Mouse (Mus musculus): ENCODE results near the gene Fkbp2. TPM values are rescaled to one million over a fixed set of nuclear protein-coding genes. Genes with fewer than 3 reads are reported as not detected.
"Not testable (repeated sequence)": the region's sequence is repeated elsewhere in the genome, so short reads cannot be mapped to it uniquely, and the experiment has no call there.

The Fkbp2 gene
- polyA plus RNA-seq, 1 experiment from 2014 or later: 134 TPM

DNA sequence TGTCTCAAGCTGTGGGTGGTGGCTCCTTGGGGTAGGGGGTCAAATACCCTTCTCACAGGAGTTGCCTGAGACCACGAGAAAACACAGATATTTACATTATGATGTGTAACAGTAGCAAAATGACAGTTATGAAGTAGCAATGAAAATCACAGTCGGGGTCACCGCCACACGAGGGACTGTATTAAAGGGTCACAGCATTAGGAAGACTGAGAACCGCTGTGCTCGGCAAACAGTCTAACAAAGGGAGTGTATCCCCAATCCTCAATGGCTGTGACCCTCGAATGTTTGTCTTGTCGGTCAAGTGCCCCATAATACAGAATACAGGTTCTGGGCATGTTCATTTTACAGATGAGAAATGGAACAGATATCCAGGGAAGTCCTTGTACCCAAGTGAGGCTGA lies 13.7 kb upstream of the Fkbp2 start:
- H3K36me3 ChIP-seq (ENCODE audit: control insufficient read depth, insufficient read depth, low read length): 0 out of 2 replicates have a peak, but pooled peaks cover 4% of the 10 kb centered on the region
- no peak for ATAC-seq (ENCODE audit: low FRiP score, low TSS enrichment)
- H3K4me2 ChIP-seq (replicated peaks; ENCODE audit: low read depth): no peak overlapping the region
- DNase-seq (ENCODE audit: low spot score): no peak
- H3K9ac ChIP-seq (ENCODE audit: low read length): no peak overlapping the region
- H3K4me3 ChIP-seq (ENCODE audit: low read depth, low read length): no peak overlapping the region
- WGBS: 73% methylated on average over 8 of the region's 8 CpGs
- H3K27me3 ChIP-seq (ENCODE audit: control insufficient read depth, insufficient read depth, low read length): no peaks in the 10 kb centered on the region
- no peak overlapping the region for H3K27ac ChIP-seq (replicated peaks)
- H3K9me3 ChIP-seq (ENCODE audit: control insufficient read depth, low read length): no peaks in the 10 kb centered on the region
- TF ChIP-seq CTCF (IDR thresholded peaks at IDR 0.05; ENCODE audit: low read depth): no peak
- TF ChIP-seq EP300 (optimal IDR thresholded peaks at IDR 0.05): no peak
- H3K4me1 ChIP-seq (replicated peaks; ENCODE audit: control insufficient read depth, insufficient read depth): peaks cover 12% of the 10 kb centered on the region

DNA sequence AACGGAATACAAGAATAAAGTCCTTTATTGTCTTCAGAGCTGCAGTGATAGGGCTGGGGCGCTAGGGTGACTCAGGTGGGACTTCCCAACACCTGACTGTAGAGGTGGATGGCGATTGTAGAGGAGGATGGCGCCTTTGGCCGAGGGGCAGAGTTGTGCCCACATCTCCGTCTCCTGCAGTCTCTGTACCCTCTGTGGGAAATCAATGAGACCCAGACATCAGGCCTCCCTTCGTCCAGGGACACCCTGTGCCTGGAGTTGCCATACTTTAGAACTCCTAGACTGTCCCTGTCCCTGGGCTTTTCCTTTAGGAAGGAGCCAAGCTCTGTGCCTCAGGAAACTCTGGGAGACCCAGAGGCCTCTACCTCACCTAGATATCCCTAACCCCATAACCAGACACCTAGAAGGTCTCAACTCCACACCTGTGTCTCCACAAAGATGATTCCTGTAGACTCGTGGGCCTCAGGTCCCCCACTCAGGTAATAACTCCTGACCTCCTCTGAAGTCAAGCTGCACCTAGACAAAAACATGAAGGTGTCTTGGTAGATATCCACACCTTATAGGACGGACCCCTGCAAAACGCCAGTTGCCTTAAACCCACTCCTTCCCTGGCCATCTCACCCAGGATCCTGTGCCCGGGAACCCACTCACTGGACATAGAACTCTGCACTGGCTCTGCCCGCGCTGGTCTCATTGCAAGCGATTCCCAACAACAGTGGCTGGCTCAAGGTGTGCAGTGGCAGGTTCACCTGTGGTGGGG lies 12.9 kb upstream of the Fkbp2 start:
- Histone ChIP-seq H3K36me3 (ENCODE audit: control insufficient read depth, insufficient read depth, low read length) (no peaks in the 10 kb centered on the region), H3K4me3 (ENCODE audit: low read depth, low read length) (peak overlapping the region; percentile 49), H3K4me1 (replicated peaks; ENCODE audit: control insufficient read depth, insufficient read depth) (peaks cover 12% of the 10 kb centered on the region), H3K27ac (replicated peaks) (peak overlapping the region; percentile 58; the same call in 1 of the 2 replicates), H3K4me2 (replicated peaks; ENCODE audit: low read depth) (peak overlapping the region; percentile 89), H3K27me3 (ENCODE audit: control insufficient read depth, insufficient read depth, low read length) (no peaks in the 10 kb centered on the region), H3K9me3 (ENCODE audit: control insufficient read depth, low read length) (no peaks in the 10 kb centered on the region), H3K9ac (ENCODE audit: low read length) (peak overlapping the region; percentile 54)
- TF ChIP-seq EP300 (optimal IDR thresholded peaks at IDR 0.05) (no peak), CTCF (IDR thresholded peaks at IDR 0.05; ENCODE audit: low read depth) (no peak)
- peak; percentile 12 for DNase-seq (ENCODE audit: low spot score)
- WGBS: 61% methylated on average over 14 of the region's 14 CpGs
- no peak for ATAC-seq (ENCODE audit: low FRiP score, low TSS enrichment)

DNA sequence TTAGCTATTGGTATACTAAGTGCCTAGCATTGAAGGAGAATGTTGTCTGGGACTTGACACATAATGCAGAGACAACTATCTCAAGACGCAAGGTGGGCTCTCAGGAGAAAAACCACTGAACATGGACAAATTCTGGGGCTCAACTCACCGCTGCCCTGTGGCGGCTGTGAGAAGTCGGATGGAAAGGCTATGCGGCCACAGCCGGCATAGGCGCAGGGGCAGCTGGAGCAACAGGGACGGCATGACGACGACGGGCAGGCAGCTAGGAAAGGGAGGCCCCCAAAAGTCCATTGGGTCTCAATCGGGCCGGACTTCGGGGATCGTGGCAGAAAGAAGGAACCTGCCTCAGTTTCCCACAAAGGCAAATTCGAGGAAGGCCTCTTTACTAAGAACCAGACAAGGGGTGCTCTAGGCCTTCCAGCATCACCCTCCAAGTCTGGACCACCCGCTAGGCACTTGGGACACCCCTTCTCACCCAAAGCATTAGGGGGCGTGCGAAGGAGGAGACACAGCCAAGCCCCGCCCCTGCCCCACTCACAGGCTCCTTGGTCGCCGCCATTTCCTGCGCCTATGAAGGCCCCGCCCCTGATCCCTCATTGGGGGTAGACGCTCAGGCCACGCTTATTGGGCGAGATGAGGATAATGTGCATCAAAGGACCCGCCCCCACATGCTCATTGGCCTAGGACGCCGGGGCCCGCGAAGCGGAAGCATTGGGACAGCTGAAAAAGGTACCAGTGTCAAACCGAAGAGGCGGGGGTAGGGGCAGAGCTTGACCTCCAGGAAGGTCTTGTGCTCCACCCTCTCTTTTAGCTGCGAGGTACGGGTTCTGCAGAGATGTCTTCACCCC lies 11.9 kb upstream of the Fkbp2 start, which contains the start of gene Dnajc4:
Dnajc4 (minus strand) TSS at position 562 of the 848 bp plus-strand sequence.
- ATAC-seq (ENCODE audit: low FRiP score, low TSS enrichment) (peak; percentile 95), DNase-seq (ENCODE audit: low spot score) (peak; percentile 98)
- Histone ChIP-seq H3K27me3 (ENCODE audit: control insufficient read depth, insufficient read depth, low read length) (no peaks in the 10 kb centered on the region), H3K9me3 (ENCODE audit: control insufficient read depth, low read length) (no peaks in the 10 kb centered on the region), H3K4me1 (replicated peaks; ENCODE audit: control insufficient read depth, insufficient read depth) (peaks cover 14% of the 10 kb centered on the region), H3K4me3 (ENCODE audit: low read depth, low read length) (peak within 1 kb of the TSS; percentile 49), H3K9ac (ENCODE audit: low read length) (peak within 1 kb of the TSS; percentile 67), H3K4me2 (replicated peaks; ENCODE audit: low read depth) (peak within 1 kb of the TSS; percentile 89), H3K36me3 (ENCODE audit: control insufficient read depth, insufficient read depth, low read length) (no peaks in the 10 kb centered on the region), H3K27ac (replicated peaks) (peak within 1 kb of the TSS; percentile 61)
- 2% methylated on average over 37 of the region's 37 CpGs for WGBS
- TF ChIP-seq EP300 (optimal IDR thresholded peaks at IDR 0.05): no peak
- TF ChIP-seq CTCF (IDR thresholded peaks at IDR 0.05; ENCODE audit: low read depth): peak; percentile 33; the same call in 1 of the 2 replicates

DNA sequence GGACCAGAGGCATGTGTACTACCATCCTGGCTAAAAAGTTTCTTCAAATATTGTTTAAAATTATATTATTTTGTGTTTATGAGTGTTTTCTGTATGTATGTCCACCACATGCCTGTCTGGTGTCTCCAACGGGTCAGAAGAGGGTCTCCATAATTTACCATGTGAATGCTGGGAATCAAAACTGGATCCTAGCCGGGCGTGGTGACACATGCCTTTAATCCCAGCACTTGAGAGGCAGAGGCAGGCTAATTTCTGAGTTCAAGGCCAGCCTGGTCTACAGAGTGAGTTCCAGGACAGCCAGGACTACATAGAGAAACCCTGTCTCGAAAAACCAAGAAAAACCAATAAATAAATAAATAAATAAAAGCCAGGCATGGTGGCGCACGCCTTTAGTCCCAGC lies 10.9 kb upstream of the Fkbp2 start:
- 84% methylated on average over 6 of the region's 6 CpGs for WGBS
- H3K4me2 ChIP-seq (replicated peaks; ENCODE audit: low read depth); H3K36me3 ChIP-seq (ENCODE audit: control insufficient read depth, insufficient read depth, low read length): not testable (repeated sequence)

DNA sequence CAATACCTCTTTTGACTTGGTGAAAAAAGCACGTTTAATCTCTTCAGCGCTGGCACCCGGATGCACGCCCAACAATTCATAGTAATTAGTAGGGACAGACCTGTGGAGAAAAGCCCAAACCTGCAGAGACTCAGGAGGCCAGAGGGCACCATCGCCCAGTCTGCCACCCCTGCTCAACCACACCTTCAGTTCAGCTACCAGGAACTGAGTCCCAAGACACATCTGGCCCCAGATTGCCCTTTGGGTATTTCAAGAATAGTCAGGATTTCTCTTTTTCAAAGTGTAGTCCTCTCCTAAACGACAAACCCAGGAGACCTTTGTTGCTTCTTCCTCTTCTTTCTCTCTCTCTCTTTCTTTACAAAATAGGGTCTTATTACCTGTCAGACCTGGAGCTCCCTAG lies 10.4 kb upstream of the Fkbp2 start:
- H3K36me3 ChIP-seq (ENCODE audit: control insufficient read depth, insufficient read depth, low read length): no peaks in the 10 kb centered on the region
- H3K4me3 ChIP-seq (ENCODE audit: low read depth, low read length): no peak overlapping the region
- 73% methylated on average over 6 of the region's 6 CpGs for WGBS
- TF ChIP-seq CTCF (IDR thresholded peaks at IDR 0.05; ENCODE audit: low read depth) (no peak), EP300 (optimal IDR thresholded peaks at IDR 0.05) (no peak)
- no peak overlapping the region for H3K9ac ChIP-seq (ENCODE audit: low read length)
- no peak for ATAC-seq (ENCODE audit: low FRiP score, low TSS enrichment)
- H3K4me2 ChIP-seq (replicated peaks; ENCODE audit: low read depth): no peak overlapping the region
- no peaks in the 10 kb centered on the region for H3K9me3 ChIP-seq (ENCODE audit: control insufficient read depth, low read length)
- no peak for DNase-seq (ENCODE audit: low spot score)
- no peaks in the 10 kb centered on the region for H3K27me3 ChIP-seq (ENCODE audit: control insufficient read depth, insufficient read depth, low read length)
- H3K27ac ChIP-seq (replicated peaks): no peak overlapping the region
- H3K4me1 ChIP-seq (replicated peaks; ENCODE audit: control insufficient read depth, insufficient read depth): peaks cover 14% of the 10 kb centered on the region

More for the DNA sequence above, 10.9 kb upstream of the Fkbp2 start:
- DNase-seq (ENCODE audit: low spot score); H3K27ac ChIP-seq (replicated peaks); H3K9me3 ChIP-seq (ENCODE audit: control insufficient read depth, low read length); H3K9ac ChIP-seq (ENCODE audit: low read length); H3K27me3 ChIP-seq (ENCODE audit: control insufficient read depth, insufficient read depth, low read length); ATAC-seq (ENCODE audit: low FRiP score, low TSS enrichment); H3K4me3 ChIP-seq (ENCODE audit: low read depth, low read length): not testable (repeated sequence)
- peaks cover 14% of the 10 kb centered on the region for H3K4me1 ChIP-seq (replicated peaks; ENCODE audit: control insufficient read depth, insufficient read depth)
